27 mouse cellular contexts compared by ENCODE assay signal in genomic region chr2:158270017-158270416, GRCm38 (mm10). TPM values are rescaled to one million over a fixed set of nuclear protein-coding genes. Genes with fewer than 3 reads are reported as not detected.
"Had no signal": no experiment of that assay in that cellular context is flagged by ENCODE, and none has a peak within 500 bp of the region (broad histone marks: within the 10 kb centered on the region; RNA-seq: fewer than 3 reads in every experiment).

No protein-coding gene starts in this region.

- ATAC-seq: midbrain, embryonic 15.5 days had no signal

- H3K27ac ChIP-seq: liver, embryonic 14.5 days; macrophage; midbrain, embryonic 12.5 days; midbrain, embryonic 15.5 days; neural tube, embryonic 13.5 days; neural tube, embryonic 15.5 days had no signal

- DNase-seq: lung, adult 18-20 months; lung, embryonic 14.5 days; lung, postnatal 14 days; lung, postnatal 36 days; retina, postnatal 1 day; right cerebral cortex, adult 18-20 months; right cerebral cortex, postnatal 25 days; right cerebral cortex, postnatal 4 days; spleen, adult 18-20 months; thymus, adult 18-20 months; thymus, postnatal 14 days; thymus, postnatal 36 days had no signal

- H3K4me3 ChIP-seq: midbrain, embryonic 12.5 days; midbrain, embryonic 15.5 days; neural tube, embryonic 13.5 days; neural tube, embryonic 15.5 days had no signal

- H3K27me3 ChIP-seq: midbrain, embryonic 15.5 days; neural tube, embryonic 13.5 days; neural tube, embryonic 15.5 days had no signal

- H3K4me1 ChIP-seq: midbrain, embryonic 15.5 days had no signal

- H3K9ac ChIP-seq: liver, embryonic 14.5 days; lung, embryonic 14.5 days; midbrain, embryonic 12.5 days; midbrain, embryonic 15.5 days; neural tube, embryonic 13.5 days; neural tube, embryonic 15.5 days had no signal

- H3K9me3 ChIP-seq: midbrain, embryonic 12.5 days; midbrain, embryonic 15.5 days; neural tube, embryonic 13.5 days; neural tube, embryonic 15.5 days had no signal

- H3K36me3 ChIP-seq: midbrain, embryonic 12.5 days; midbrain, embryonic 15.5 days; neural tube, embryonic 13.5 days; neural tube, embryonic 15.5 days had no signal

- H3K4me2 ChIP-seq: lung, embryonic 14.5 days; midbrain, embryonic 12.5 days; midbrain, embryonic 15.5 days; neural tube, embryonic 13.5 days; neural tube, embryonic 15.5 days had no signal

RNA-seq across cellular contexts. Expression of gene Bpi, which starts 12.1 kb away (rescaled TPM):
- total RNA-seq: monocyte, adult 5-6 weeks had no signal
- polyA plus RNA-seq: liver, embryonic 14.5 days; liver, embryonic 16.5 days; lung, embryonic 14.5 days; lung, embryonic 16.5 days; macrophage; midbrain, embryonic 12.5 days; midbrain, embryonic 15.5 days; midbrain, postnatal 0 days; neural tube, embryonic 11.5 days; neural tube, embryonic 13.5 days; neural tube, embryonic 15.5 days; small intestine, adult 2 months; stomach, embryonic 14.5 days; stomach, embryonic 16.5 days; thymus, postnatal 0 days had no signal

RNA-seq across cellular contexts. Expression of gene D630003M21Rik, which starts 41.0 kb away (rescaled TPM):
- total RNA-seq: monocyte, adult 5-6 weeks had no signal
- polyA plus RNA-seq: macrophage had no signal
